Mouse (Mus musculus): ENCODE results near the gene Tex2.
"Not testable (repeated sequence)": the region's sequence is repeated elsewhere in the genome, so short reads cannot be mapped to it uniquely, and the experiment has no call there.

DNA sequence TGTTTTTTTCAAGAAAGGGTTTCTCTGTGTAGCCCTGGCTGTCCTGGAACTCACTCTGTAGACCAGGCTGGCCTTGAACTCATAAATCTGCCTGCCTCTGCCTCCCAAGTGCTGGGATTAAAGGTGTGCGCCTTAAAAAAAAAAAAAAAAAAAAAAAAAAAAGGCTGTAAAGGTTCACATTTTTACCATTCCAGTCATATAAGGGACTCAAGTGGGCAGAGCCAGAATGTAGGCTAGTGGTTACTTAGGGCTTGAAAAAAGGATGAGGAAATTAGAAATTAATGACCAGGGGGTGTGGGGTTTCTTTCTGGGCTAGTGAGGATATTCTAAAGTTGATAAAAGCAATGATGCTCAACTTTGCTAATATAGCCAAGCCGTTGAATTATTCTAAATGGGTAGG, 116.2 kb downstream of the Tex2 start:
- not testable (repeated sequence) for TF ChIP-seq EP300, CTCF (IDR thresholded peaks at IDR 0.05)

Measured in lung, postnatal 0 days (tissue).